Mouse (Mus musculus): ENCODE measurements at regions not wholly inside any gene's neighbourhood (a gene's known extent, or its start where the extent isn't known, plus 50 kb on each side); places are given as distances from the start of the nearest gene placed in this dataset.

DNA sequence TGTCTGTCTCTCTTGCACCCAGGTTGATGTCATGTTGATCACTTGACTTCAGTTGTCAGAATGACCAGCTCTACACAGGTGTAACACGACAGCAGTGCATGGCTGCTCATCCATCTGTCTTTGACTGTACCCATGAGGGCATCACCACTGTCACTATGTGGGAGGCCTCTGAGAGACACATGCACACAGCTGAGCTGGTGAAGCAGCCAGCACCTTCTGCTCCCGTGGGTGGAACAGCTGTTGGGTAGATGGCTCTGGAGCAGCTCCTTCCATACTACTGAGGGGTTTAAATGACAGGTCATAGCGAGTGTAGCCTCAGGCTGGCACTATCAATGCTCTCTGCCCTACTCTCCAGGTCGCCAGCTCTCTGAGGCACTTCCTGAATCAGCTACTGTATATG lies 301.9 kb downstream of the Hs3st3b1 start:
- DNase-seq: no peak

DNA sequence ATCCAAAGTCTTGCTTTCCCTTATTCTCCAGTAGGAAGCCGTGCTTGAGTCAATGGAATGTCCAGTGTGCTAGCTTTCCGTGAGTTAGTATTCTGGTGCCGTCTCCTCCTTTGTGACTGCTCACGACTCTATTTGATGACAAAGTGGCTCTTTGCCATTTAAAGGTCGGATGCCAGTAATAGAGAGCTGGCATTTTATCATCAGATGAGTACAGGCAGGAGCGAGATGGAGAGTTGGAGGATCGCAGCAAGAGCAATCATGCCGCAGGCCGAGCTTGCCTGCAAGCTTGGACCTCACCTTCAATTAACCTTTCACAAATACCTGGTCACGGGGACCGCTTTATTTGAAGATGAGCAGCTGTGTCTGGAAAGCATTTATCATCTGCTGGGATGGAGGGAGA lies 291.8 kb downstream of the Hs3st3b1 start:
- no peak for DNase-seq

DNA sequence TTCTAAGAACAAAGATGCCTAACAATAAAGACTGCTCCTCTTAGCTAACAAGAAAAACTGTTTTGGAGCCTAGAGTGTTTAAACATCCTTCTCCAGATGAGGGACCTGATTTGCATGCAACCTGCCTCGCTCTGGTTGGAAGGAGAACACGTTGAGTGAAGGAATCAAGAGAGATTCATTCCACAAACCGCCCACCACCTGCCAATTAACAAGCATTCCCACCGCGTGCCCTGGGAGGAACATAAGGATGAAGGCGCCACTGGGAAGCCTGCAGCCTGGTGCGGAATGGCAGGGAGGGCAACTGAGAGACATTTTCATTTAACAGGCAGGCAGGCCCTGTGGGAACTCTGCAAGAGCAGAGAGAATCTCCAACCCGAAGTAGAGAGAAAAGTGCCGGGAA lies 265.0 kb downstream of the Hs3st3b1 start:
- no peak for DNase-seq

DNA sequence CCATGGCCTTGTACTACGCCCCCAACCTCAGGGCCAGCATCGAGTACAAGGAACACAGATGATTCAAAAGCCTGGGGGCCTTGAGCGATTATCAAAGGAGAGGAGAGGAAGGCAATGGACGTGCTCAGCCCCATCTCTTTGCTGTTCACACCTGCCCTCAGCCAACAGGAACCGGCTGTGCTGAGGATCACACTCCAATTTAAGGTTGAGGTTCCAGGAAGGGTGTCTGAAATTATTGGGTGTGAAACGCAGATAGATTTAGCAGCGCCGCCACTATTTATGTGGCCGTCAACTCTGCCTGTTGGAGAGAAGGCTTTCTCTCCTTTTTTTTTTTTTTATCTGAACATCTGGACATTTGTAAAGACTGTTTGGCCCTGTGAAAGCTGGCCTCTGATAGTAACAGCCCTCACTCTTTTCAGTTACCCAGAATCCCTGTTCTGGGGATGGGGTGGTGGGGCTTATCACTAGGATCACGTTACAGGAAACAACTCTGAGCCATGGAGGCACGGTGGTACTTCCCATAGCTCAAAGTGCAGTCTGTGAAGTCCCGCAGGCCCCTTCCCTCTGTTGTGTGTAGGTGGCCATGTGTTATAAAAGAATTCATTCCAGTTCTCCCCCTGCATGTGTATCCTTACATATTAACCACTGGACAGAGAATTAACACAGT lies 256.7 kb downstream of the Hs3st3b1 start:
- DNase-seq: no peak

DNA sequence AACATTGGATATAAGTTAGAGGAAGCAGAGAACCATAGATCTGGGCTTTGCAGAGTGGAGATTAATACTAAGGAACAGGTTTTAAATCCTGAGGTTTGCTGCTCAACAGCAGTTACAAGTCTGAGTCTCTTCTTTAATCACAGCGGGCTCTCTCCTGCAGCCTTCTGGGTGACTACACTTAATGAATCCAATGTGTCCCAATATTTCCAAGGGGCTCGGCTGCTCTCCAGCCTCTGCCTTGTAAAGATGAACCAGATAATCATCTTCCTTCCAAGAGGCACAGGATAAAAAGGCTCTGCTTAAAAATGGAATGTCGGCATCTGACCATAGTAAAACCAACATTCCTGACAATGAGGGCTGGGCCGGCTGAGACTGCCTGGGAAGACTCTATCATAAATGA lies 251.6 kb downstream of the Hs3st3b1 start:
- no peak for DNase-seq

DNA sequence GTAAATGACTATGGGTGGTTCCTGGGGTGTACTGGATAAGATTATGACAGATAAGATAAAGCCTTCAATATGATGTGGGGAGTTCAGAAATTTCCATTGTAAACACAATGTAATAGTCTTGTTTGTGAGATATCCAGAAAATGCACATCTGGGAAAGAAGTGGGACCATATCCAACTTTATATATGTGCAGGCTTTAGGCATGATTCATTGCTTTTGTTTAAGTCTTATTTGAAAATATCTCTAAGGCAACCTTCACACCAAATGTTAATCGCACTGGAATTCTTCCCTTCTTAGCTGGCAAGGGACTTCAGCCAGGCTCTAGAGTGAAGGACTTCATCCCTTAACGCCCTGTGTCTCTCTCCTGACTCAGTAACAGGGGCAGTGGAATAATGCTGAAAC lies 250.3 kb downstream of the Hs3st3b1 start:
- no peak for DNase-seq

DNA sequence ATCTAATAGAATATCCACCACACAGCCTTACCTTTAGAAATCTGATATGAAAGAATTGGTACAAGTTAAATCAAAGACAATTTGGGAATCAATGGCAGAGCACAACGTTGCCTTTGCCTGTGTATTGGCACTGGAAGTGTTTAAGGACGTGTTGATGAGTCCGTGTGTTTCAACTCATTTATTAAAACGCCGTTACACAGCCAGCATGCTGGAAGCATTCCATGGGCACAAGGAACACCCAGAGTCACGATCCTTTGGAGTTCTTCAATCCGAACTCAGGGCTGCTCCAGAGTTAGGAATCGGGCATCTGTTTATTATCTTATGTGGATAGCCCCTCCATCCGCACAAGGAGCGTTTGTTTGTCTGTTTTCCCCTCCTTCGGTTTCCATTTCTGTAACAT lies 244.2 kb downstream of the Hs3st3b1 start:
- DNase-seq: no peak

DNA sequence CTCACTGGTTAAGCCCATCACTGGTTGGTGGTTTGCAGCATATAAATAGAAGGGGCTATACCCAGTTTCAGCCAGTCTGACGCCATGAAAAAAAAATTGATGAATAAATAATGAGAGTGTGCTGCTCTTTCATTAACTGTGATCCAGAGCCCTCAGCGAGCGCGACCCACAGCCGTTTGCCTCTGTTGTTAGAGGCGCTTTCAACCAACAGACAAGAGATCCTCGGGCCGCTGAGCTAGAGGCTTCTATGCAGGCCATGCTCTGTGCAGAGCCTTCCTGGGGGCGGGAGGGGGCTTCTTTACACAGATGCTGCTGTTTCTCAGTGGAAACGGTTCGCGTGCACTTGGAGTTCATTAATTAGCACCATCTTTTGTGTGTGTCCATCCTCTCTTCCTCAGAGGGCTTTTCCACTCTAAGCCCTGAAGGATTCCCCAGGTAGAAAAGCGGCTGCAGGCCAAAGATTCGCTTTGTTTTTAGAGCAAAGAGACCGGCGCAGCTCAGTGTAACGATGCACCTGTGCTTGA lies 243.6 kb downstream of the Hs3st3b1 start:
- DNase-seq: no peak

DNA sequence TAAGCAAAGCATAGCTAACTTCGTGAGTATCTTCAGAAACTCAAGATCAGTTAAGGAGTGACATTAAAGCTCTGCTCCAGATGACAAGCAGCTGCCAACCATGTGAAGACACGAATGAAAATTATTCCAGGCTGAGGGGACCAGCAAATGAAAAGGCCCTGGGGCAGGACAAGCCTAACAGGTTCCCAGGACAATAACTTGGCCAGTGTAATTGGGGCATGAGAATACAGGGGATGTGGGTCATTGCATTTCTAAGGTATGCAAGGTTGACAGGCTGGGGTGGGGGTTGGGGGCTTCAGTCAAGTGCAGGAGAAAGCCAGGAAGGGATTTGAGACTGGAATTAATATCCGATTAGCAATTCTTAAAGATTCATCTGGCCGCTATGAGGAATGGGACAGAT lies 242.6 kb downstream of the Hs3st3b1 start:
- DNase-seq: no peak

DNA sequence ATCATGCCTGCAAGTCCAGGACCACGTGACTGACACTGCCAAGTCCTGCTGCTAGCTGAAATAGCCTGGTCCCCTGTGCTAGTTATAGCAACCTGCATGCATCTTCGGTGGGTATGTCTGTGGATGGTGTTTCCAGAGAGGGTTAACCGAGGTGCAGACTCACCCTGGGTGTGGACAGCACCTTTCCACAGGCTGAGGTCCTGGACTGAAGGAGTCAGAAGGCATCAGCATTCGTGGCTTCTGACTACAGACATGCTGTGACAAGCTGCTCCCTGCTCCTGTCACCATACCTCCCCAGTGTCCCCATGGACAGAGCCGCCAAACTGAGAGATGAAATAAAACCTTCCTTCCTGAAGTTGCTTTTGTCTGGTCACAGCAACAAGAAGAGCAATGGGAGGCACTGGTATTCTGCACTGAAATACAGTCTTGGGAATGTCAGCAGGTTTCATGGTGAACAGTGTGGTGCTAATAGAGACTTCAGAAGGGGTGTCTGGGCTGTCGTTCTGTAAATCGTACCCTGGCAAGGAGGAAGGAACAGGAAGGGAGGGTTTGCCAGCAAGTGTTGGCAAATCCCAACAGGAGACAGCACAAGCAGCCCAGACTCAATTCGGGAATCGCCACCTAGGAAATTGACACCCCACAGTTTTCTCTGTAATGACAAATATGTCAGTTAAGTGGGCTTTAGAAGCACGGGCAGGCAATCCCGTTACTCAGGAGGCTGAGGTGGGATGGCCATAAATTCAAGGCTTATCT lies 237.7 kb downstream of the Hs3st3b1 start:
- no peak for DNase-seq

DNA sequence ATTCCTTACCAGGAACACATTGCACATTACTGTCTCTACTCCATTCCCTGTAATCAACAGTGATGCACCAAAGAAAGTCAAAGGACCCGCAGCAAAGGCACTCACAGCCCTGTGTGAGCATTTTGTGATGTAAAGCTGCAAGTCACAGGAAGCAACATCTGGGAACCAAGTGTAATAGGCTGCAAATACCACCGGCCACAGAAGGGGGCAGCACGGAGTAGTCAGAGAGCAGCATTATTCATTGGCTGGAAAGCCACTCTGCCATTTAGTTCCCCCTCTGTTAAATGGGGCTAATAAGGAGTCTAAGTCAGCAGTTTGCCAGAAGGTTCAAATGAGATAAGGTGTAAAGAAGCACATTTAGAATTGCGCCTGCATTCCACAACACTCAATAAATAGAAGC lies 231.0 kb downstream of the Hs3st3b1 start:
- DNase-seq: peak; percentile 44

DNA sequence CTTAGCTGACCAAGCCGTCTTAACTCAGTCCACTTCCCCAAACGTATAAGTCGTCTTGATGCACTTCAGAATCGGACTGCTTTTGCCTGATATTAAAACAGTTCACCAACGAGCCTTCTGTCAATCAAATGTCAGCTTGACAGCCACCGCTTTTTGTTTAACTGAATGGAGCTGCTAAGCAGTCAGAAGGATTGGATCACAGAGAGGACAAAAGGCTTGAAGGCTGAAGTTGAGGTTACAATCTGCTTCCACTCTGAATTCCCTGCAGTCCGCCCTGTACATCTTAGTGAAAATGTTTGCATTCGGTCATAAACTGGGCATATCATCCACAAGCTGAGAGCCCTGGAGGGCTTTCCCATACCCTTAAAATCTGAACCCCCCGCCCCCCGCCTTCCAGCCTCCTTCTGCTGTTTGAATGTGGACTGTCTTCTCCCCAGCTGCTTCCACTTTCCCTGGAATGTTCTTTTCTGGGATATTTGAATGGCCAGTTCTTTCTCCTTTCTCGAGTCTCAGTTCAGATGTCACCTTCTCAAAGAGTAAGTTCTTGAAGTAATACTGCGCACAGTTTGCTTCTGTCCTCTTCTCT lies 217.0 kb downstream of the Hs3st3b1 start:
- no peak for DNase-seq

DNA sequence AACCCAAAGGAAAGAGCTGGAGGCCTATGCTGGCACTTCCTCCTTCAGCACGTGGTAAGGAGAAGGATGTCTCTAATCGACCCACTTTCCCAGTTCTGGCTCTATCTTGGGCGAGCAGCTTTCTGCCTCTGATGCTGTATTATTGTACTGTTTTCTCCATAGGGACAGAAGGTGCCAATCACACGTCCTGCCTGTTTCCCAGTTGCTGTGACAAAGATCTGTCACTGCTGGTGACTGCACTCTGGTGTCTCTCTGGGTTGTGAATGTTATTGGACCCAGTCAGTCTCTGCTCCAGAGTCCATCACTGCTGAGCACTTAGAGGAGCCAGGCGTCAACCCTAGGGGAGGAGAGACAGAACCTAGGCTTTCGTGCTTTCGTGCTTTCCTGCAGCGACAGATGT lies 216.0 kb downstream of the Hs3st3b1 start:
- no peak for DNase-seq

DNA sequence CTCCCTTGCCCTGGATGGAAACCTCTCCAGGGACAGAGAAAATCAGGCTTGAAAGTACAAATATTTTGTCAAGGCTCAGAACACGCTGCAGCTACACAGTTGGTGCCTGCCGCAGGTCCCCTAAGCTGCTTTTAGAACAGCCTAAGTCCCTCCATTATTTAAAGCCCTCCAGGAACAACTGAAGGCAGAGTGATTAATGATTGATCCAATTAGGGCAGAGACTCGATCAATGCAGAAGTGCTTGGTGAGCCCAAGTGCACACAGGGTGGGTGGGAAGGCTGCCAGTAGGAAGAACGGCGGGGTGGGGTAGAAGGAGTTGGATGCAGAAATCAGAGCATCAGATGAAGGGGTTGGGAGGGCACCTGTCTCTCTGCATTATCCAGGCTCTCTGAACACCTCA lies 215.0 kb downstream of the Hs3st3b1 start:
- DNase-seq: no peak

DNA sequence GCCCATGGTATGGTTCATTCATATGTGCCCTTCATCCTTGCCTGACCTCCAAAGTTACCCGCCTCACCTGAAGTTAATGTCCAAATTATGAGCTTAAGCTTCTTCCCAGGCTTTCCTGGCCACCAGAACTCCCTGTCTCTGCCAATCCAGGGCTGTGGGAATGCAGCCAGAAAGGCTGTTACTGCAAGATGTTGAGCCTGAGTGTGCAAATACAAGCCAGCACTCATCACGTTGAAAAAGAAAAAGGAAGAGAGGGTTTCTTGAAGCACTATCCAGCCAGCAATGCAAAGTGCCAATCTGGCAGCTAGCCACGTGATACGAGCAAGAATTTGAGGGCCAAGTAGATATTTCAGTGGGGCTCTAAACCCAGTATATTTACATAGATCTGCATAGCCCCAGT lies 213.7 kb downstream of the Hs3st3b1 start:
- DNase-seq: peak; percentile 48

DNA sequence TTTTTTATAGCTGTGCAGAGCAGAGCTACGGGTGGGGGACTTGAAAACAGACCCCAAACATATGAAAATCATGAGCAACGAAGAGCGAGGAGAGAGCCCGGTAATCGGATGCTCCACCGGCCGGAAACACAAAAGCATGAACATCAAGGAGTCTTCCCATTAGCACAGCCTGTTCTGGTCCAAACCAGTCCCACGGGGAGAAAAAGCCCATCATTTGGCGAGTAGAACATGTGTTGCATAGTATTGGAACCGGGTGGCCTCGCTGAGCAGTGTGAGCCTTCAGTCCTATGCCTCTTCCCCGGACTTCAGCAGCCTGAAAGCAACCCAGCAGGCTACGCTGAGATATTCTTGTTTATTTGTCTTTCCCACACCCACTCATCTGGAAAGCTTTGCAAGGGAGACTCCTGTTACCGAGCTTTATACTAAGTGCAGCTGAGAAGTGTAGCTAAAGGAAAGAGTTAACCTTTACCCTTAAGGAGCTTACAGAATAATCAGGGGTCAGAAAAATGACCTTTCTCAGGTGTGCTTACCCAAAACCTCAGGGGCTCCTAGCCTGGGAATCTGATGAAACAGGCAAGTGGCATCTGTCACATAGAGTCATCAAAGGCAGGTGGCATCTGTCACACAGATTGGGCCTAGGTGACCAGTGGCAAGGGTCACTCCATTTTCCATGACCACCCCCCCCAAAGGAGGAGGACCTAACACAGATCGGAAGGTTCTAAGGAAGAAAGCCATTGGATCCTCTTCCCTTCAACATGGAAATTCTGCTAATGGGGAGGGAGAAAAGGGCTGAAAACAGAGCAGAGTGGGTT lies 209.8 kb downstream of the Hs3st3b1 start:
- no peak for DNase-seq

DNA sequence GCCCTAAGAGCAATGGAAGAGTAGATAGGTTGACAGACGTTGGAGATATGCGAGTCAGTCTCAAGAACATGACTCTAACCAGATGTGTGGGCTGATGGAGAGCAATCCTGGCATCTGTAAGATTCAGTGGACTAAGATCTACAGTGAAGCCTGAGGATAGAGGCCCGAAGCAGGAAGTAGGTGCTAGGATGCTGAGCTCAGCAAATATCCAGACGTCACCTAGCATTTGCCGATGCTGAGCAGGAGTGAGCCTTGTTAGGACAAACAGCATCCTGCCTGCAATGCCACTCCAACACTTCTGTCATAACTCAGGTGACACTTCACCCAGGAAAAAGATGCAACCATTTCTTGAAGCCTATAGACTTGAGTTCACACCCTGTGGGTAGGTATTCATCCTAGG lies 199.8 kb downstream of the Hs3st3b1 start:
- DNase-seq: no peak

DNA sequence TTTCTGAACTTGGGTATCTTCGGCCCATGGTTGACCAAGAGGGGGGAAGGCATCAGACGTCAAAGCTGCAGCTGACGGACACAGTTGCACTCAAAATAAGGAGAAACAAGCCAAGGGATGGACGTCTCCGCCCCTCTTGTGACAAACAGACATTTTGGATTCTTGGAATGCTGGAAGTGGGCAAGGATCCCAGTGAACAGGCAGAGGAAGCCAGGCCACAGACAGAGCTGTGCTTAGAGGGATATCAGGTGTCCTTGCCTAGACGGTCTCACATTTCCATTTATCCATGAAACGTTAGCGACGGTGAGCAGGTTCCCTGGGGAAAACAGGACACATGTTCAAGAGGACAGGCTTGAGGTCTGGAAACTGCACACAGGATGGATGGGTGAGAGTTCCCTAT lies 191.2 kb downstream of the Hs3st3b1 start:
- DNase-seq: peak; percentile 41

DNA sequence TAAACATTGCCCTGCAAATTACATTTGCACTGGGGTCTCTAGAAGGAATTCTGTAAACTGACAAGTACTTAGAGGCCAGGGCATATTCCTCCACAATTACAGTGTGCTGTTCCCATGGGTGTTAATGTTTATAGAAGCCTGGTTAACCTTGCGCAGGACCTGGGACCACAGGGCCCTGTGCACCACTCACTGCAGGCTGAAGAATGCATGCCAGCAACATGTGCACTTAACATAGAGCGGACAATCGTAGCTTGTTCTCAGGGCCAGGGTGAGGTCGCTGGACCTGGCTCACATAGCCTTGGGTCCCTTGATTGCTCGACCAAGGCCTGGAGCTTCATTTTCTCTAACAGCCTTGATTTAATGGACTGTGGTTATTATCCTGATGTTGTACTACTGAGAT lies 168.8 kb downstream of the Hs3st3b1 start:
- DNase-seq: no peak

DNA sequence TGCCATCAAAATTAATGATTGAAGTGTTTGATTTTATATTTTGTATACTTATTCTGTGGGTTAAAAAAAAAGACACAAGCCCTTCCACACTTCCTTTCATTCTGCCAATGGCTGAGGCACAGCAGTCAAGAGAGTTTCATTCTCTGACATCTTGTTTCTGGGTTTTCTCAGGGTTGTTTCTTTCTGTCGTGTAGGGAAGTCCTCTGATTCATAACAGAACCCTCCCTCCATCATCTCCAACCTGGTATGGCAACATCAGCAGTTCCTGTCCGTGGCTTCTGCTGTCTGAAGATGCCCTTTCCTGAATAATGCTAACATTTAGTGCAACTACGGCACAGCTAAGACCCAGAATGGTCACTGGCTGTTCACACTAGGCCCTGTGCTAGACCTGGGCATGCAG lies 167.3 kb downstream of the Hs3st3b1 start:
- DNase-seq: no peak

DNA sequence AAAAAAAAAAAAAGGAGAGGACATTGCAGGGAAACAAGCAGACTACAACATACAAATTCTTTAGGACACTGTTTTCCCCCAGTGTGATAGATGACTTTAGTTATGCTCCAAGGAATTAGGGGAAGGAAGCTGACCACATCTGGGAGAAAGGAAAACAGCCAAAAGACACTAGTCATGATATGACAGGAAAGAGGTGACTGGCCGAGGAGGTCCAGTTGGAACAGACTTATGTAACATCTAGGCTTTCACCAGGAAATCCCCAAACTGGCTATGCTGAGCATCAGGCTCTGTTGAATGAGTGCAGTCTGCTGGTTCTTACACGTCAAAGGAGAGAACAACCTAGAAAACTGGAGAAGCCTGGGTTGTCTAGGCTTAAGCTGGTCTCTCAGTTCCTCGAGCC lies 163.8 kb downstream of the Hs3st3b1 start:
- DNase-seq: peak; percentile 21

DNA sequence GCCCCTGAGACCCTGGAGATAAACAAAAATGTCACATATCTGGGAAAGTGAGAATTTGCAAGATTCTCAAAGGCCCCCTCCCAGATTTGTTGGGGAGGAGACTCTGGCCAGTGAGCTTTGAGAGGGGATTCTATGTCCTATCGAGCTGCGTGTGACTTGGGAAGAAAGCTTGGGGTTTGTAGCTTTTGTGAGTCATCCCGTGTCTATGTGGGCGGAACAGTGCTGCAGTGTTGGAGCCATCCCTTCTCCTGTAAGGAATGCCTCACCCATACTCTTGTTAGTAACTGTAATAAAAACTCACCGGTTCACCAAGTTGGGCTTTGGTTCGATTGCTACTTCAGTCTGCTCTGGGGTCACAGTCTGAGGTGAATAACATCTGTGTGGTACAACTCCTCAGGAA lies 160.5 kb downstream of the Hs3st3b1 start:
- DNase-seq: no peak

DNA sequence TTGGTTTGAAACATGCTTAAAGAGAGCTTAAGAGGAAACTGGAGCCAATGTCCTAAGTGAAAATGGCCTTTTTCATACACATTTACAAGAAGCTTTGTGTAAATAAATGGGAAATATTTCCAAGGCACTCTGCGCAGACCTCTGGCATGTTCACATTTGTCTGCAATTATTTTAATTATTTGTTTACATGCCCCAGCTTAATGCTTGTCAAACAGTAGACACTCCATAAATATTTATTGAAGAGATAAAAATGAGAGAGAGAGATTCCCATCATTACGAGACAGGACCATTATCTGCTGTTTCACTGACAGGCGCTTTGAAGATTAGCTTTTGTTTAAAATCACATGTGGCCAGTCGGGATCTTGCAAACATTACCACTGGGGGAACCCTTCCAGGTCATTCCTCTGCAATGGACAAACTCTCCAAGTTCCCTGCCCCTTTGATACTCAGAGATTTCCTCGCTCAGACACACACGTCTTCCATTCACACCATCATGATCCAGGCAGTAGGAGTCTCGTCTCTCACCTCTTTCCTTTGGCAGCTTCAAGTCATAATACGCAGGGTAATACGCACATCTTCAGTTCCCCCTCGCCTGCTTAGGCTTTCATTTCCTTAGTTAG lies 154.3 kb downstream of the Hs3st3b1 start:
- no peak for DNase-seq

Data from lung, postnatal 14 days (tissue).